Mouse (Mus musculus): ENCODE measurements around the gene 4933425L06Rik.

- no peak for TF ChIP-seq GATA1 (IDR thresholded peaks at IDR 0.05; ENCODE audit: low read length)
- no peak for TF ChIP-seq TAL1 (IDR thresholded peaks at IDR 0.05; ENCODE audit: low read length)
These were observed 50.9 kb downstream of the 4933425L06Rik start for GRCm38 (mm10) chr13:105132776-105133175.

Data from erythroblast, embryonic 14.5 days (primary cell).